Mouse (Mus musculus): ENCODE measurements around the gene Nacc2. TPM values are rescaled to one million over a fixed set of nuclear protein-coding genes. Genes with fewer than 3 reads are reported as not detected.

Nacc2 gene
- polyA plus RNA-seq (2014; fragmentation: Nextera tagmentation; extraction: Ambion mirVana): 6.5 and 8.6 TPM in 2 replicates

- Histone ChIP-seq H3K4me2 (ENCODE audit: low read depth, low read length, severe bottlenecking) (peak within 1 kb of the TSS; percentile 97), H3K27ac (ENCODE audit: low read depth, low read length) (no peak within 1 kb of the TSS), H3K9me3 (ENCODE audit: control insufficient read depth, low read length) (no peaks in the 10 kb centered on the region), H3K9ac (ENCODE audit: low read length) (peak within 1 kb of the TSS; percentile 66), H3K36me3 (ENCODE audit: control insufficient read depth, insufficient read depth, low read length) (no peaks in the 10 kb centered on the region), H3K27me3 (ENCODE audit: control insufficient read depth, insufficient read depth, low read length) (peaks cover 29% of the 10 kb centered on the region), H3K4me3 (ENCODE audit: low read depth, low read length) (peak within 1 kb of the TSS; percentile 73), H3K4me1 (replicated peaks; ENCODE audit: control insufficient read depth, insufficient read depth, low read length) (peaks cover 8% of the 10 kb centered on the region)
- WGBS: 28% methylated on average over 9 of the region's 9 CpGs
- ATAC-seq (replicated peaks; ENCODE audit: low FRiP score) (no peak; the same call in 1 of the 2 replicates), DNase-seq (ENCODE audit: low spot score) (no peak)
Measured at GRCm38 (mm10) chr2:26123079-26123648, at the start of gene Nacc2. Gene Nacc2 (minus strand): TSS chr2:26123220.

DNA sequence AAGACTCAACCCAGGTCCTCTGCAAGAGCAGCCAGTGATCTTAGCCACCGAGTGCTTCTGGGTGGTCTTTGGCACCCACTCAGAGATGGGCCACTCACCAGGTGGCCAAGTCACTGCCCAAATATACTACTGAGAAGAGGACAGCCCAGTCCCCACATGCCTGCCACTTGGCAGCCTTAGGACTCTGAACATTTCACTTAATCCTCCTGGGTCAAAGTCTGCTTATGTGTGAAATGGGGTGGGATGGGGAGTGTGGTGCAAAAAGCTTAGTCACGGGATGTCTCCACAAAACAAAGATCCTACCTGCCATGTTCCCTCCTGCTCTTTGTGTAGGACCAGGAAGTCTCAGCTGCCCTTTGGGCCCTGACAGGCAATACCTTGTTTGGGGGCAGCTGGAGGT lies 49.1 kb upstream of the Nacc2 start:
- Histone ChIP-seq H3K9ac (ENCODE audit: low read length) (no peak overlapping the region), H3K4me2 (ENCODE audit: low read depth, low read length, severe bottlenecking) (no peak overlapping the region), H3K27ac (ENCODE audit: low read depth, low read length) (no peak overlapping the region), H3K9me3 (ENCODE audit: control insufficient read depth, low read length) (no peaks in the 10 kb centered on the region), H3K36me3 (ENCODE audit: control insufficient read depth, insufficient read depth, low read length) (no peaks in the 10 kb centered on the region), H3K27me3 (ENCODE audit: control insufficient read depth, insufficient read depth, low read length) (no peaks in the 10 kb centered on the region), H3K4me1 (replicated peaks; ENCODE audit: control insufficient read depth, insufficient read depth, low read length) (peaks cover 4% of the 10 kb centered on the region), H3K4me3 (ENCODE audit: low read depth, low read length) (no peak overlapping the region)
- 77% methylated on average over 2 of the region's 2 CpGs for WGBS
- no peak for DNase-seq (ENCODE audit: low spot score)
- no peak for ATAC-seq (replicated peaks; ENCODE audit: low FRiP score)

DNA sequence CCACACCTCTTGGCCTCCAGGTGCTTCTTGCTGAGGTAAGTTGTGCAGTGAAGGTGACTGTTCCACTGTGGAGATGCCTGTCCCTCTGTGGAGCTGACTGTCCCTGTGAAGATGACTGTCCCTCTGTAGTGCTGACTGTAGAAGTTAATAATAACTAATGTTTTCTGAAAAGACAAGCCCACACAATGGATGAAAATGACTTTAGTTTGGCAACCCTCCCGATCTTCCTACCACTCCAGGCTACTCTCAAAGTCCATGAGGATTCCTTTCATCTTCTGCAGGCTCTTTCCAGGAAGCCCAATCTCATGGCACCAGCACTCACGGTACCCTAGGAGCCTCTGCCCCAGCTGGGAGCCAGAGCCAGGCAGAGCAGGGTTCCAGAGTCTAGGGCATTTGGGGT lies 47.4 kb upstream of the Nacc2 start:
- WGBS: 53% methylated on average over 2 of the region's 2 CpGs
- DNase-seq (ENCODE audit: low spot score) (no peak), ATAC-seq (replicated peaks; ENCODE audit: low FRiP score) (no peak)
- Histone ChIP-seq H3K4me2 (ENCODE audit: low read depth, low read length, severe bottlenecking) (no peak overlapping the region), H3K9me3 (ENCODE audit: control insufficient read depth, low read length) (no peaks in the 10 kb centered on the region), H3K27ac (ENCODE audit: low read depth, low read length) (no peak overlapping the region), H3K4me1 (replicated peaks; ENCODE audit: control insufficient read depth, insufficient read depth, low read length) (peaks cover 4% of the 10 kb centered on the region), H3K4me3 (ENCODE audit: low read depth, low read length) (no peak overlapping the region), H3K27me3 (ENCODE audit: control insufficient read depth, insufficient read depth, low read length) (no peaks in the 10 kb centered on the region), H3K36me3 (ENCODE audit: control insufficient read depth, insufficient read depth, low read length) (no peaks in the 10 kb centered on the region), H3K9ac (ENCODE audit: low read length) (no peak overlapping the region)

DNA sequence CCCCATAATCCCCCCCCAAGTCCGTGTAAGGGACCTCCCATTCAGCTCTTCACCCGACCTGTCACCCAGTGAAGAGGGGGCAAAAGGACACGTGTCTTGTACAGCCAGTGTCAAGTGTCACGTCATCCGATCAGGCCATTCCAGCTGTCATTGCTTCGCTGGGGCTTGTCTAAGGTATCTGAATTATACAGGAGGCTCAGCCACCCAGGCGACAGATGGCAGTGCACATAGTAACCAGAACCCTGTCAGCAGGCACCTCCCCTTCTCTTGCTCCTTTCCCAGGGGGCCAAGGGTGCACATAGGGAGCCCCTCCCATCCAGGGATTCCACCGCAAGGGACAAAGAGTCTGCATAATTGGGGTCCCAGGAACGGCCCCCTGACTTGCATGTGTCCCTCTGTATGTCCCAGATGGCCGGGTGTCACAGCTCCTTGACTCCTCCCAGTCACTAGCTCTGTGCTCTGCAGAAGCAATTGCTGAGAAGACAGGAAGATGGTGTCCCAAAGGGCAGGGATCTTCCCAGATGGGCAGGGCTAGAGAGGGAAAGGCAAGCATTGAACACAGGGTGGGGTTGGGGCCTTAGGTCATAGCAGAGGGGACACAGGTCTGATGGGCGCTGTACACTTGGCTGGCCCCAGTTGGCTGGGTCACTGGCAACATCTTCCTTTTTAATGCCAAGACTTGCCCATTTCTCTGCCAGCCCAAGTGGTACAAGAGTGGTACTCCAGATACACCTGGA lies 46.0 kb upstream of the Nacc2 start:
- H3K9ac ChIP-seq (ENCODE audit: low read length): no peak overlapping the region
- no peak for ATAC-seq (replicated peaks; ENCODE audit: low FRiP score)
- 44% methylated on average over 11 of the region's 11 CpGs for WGBS
- no peak overlapping the region for H3K4me2 ChIP-seq (ENCODE audit: low read depth, low read length, severe bottlenecking)
- no peak for DNase-seq (ENCODE audit: low spot score)
- H3K4me1 ChIP-seq (replicated peaks; ENCODE audit: control insufficient read depth, insufficient read depth, low read length): peaks cover 4% of the 10 kb centered on the region
- H3K4me3 ChIP-seq (ENCODE audit: low read depth, low read length): no peak overlapping the region
- H3K27me3 ChIP-seq (ENCODE audit: control insufficient read depth, insufficient read depth, low read length): no peaks in the 10 kb centered on the region
- no peaks in the 10 kb centered on the region for H3K9me3 ChIP-seq (ENCODE audit: control insufficient read depth, low read length)
- H3K27ac ChIP-seq (ENCODE audit: low read depth, low read length): no peak overlapping the region
- no peaks in the 10 kb centered on the region for H3K36me3 ChIP-seq (ENCODE audit: control insufficient read depth, insufficient read depth, low read length)

- Histone ChIP-seq H3K9me3 (ENCODE audit: control insufficient read depth, low read length) (no peaks in the 10 kb centered on the region), H3K4me2 (ENCODE audit: low read depth, low read length, severe bottlenecking) (no peak overlapping the region), H3K27ac (ENCODE audit: low read depth, low read length) (no peak overlapping the region), H3K9ac (ENCODE audit: low read length) (no peak overlapping the region), H3K36me3 (ENCODE audit: control insufficient read depth, insufficient read depth, low read length) (no peaks in the 10 kb centered on the region), H3K27me3 (ENCODE audit: control insufficient read depth, insufficient read depth, low read length) (no peaks in the 10 kb centered on the region), H3K4me3 (ENCODE audit: low read depth, low read length) (no peak overlapping the region), H3K4me1 (replicated peaks; ENCODE audit: control insufficient read depth, insufficient read depth, low read length) (peaks cover 4% of the 10 kb centered on the region)
- WGBS: 84% methylated on average over 3 of the region's 3 CpGs
- no peak for DNase-seq (ENCODE audit: low spot score)
- ATAC-seq (replicated peaks; ENCODE audit: low FRiP score): no peak
Measured at GRCm38 (mm10) chr2:26166890-26167289, 43.9 kb upstream of the Nacc2 start.

GRCm38 (mm10) chr2:26158064-26158463 lies 35.0 kb upstream of the Nacc2 start:
- ATAC-seq (replicated peaks; ENCODE audit: low FRiP score): no peak
- Histone ChIP-seq H3K36me3 (ENCODE audit: control insufficient read depth, insufficient read depth, low read length) (no peaks in the 10 kb centered on the region), H3K4me1 (replicated peaks; ENCODE audit: control insufficient read depth, insufficient read depth, low read length) (no peaks in the 10 kb centered on the region), H3K9ac (ENCODE audit: low read length) (no peak overlapping the region), H3K27me3 (ENCODE audit: control insufficient read depth, insufficient read depth, low read length) (no peaks in the 10 kb centered on the region), H3K4me3 (ENCODE audit: low read depth, low read length) (no peak overlapping the region), H3K9me3 (ENCODE audit: control insufficient read depth, low read length) (no peaks in the 10 kb centered on the region), H3K27ac (ENCODE audit: low read depth, low read length) (no peak overlapping the region), H3K4me2 (ENCODE audit: low read depth, low read length, severe bottlenecking) (no peak overlapping the region)
- no peak for DNase-seq (ENCODE audit: low spot score)
- 85% methylated on average over 9 of the region's 9 CpGs for WGBS

DNA sequence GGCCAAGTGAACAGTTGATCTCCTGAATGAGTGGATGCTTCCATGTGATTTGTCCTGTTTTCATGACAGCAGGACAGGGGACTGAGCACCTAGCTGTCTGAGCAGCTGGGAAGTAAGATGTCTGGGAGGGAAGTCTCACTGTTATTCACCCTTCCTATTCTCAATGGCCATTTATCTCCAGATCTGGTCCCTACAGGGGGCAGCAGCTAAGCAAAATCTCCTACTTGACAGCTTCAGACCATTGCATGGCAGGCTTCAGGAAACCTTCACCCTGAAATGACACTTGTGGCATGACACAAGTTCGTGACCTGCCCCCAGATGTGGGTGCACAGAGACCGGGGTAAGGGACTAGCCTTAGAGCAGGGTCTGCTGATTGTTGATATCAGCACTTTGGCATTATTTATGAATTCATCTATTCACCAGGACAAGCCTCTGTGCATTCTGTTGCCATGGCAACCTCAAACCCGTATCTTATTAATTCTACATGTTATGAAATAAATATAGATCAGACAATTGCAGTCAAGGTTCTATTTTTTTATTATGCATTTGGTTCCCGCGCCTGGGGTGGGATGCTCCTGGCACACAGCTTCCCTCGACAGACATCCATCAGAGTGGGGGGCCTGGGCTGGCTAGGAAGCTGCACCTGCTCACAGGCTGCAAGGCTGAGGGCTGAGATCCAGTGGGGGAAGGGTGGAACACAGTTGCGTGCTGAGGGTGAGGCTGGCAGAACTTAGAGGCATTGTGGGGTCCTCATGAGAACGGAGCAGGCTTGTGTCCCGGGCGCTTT lies 33.4 kb upstream of the Nacc2 start:
- 81% methylated on average over 10 of the region's 10 CpGs for WGBS
- Histone ChIP-seq H3K27ac (ENCODE audit: low read depth, low read length) (no peak overlapping the region), H3K9me3 (ENCODE audit: control insufficient read depth, low read length) (no peaks in the 10 kb centered on the region), H3K36me3 (ENCODE audit: control insufficient read depth, insufficient read depth, low read length) (no peaks in the 10 kb centered on the region), H3K4me2 (ENCODE audit: low read depth, low read length, severe bottlenecking) (no peak overlapping the region), H3K4me3 (ENCODE audit: low read depth, low read length) (no peak overlapping the region), H3K9ac (ENCODE audit: low read length) (no peak overlapping the region), H3K27me3 (ENCODE audit: control insufficient read depth, insufficient read depth, low read length) (no peaks in the 10 kb centered on the region), H3K4me1 (replicated peaks; ENCODE audit: control insufficient read depth, insufficient read depth, low read length) (no peaks in the 10 kb centered on the region)
- ATAC-seq (replicated peaks; ENCODE audit: low FRiP score): no peak
- DNase-seq (ENCODE audit: low spot score): no peak

DNA sequence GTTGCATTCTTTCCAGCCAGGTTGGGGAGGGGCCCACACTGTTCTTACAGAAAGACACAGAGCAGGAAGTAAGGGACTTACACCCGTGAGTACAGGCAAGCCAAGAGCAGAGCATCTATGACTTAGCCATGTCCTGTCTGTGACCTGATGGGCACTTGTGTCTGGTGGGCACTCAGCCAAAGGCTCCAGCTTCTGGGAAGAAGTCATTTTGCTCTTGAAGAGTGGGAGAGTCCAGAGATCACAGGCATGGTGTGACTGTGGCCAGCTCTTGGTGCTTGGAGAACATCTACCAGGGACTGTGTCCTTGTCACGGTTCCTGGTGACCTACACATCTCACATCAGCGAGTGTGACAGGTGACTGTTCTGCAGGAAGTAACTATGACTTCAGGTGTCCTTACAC lies 32.7 kb upstream of the Nacc2 start:
- Histone ChIP-seq H3K9ac (ENCODE audit: low read length) (no peak overlapping the region), H3K27ac (ENCODE audit: low read depth, low read length) (no peak overlapping the region)

More for the DNA sequence above, 32.7 kb upstream of the Nacc2 start:
- Histone ChIP-seq H3K4me3 (ENCODE audit: low read depth, low read length) (no peak overlapping the region), H3K9me3 (ENCODE audit: control insufficient read depth, low read length) (no peaks in the 10 kb centered on the region), H3K4me2 (ENCODE audit: low read depth, low read length, severe bottlenecking) (no peak overlapping the region), H3K27me3 (ENCODE audit: control insufficient read depth, insufficient read depth, low read length) (no peaks in the 10 kb centered on the region), H3K36me3 (ENCODE audit: control insufficient read depth, insufficient read depth, low read length) (no peaks in the 10 kb centered on the region), H3K4me1 (replicated peaks; ENCODE audit: control insufficient read depth, insufficient read depth, low read length) (no peaks in the 10 kb centered on the region)
- DNase-seq (ENCODE audit: low spot score) (no peak), ATAC-seq (replicated peaks; ENCODE audit: low FRiP score) (no peak)
- WGBS: 78% methylated on average over 3 of the region's 3 CpGs
